Mouse (Mus musculus) gastrocnemius, adult 2 months (tissue): ENCODE data around the gene Aamp. TPM values are rescaled to one million over a fixed set of nuclear protein-coding genes. Genes with fewer than 3 reads are reported as not detected.

Experiments
- DNase-seq: peaks from one replicate; pipeline ENCODE4 v3.0.0; 2022
- H3K27ac ChIP-seq: fragments of 200-600 bp; 2 replicates; pipeline ENCODE4 v1.8.1; 2022; ENCODE audit warnings: mild to moderate bottlenecking
- H3K4me3 ChIP-seq: fragments of 200-600 bp; 2 replicates; pipeline ENCODE4 v1.8.1; 2022; ENCODE audit warnings: mild to moderate bottlenecking, moderate library complexity
- CTCF ChIP-seq: fragments of 200-600 bp; IDR thresholded peaks from 2 replicates; pipeline ENCODE4 v1.8.1; 2022; ENCODE audit warnings: antibody characterized with exemption, mild to moderate bottlenecking, moderate library complexity
- intact Hi-C: fragments of 180-260 bp; cut with DNase I; formaldehyde crosslinking; loops from one replicate; pipeline ENCODE4 v1.15.1; 2025
- total RNA-seq, 2 experiments: library from RNA; stranded (reverse); gene quantifications; 2 replicates each; pipeline ENCODE4 v1.2.3; 2021

Aamp gene
- total RNA-seq, 2 experiments from 2014 or later, result 69.4 to 76.1 TPM

DNA sequence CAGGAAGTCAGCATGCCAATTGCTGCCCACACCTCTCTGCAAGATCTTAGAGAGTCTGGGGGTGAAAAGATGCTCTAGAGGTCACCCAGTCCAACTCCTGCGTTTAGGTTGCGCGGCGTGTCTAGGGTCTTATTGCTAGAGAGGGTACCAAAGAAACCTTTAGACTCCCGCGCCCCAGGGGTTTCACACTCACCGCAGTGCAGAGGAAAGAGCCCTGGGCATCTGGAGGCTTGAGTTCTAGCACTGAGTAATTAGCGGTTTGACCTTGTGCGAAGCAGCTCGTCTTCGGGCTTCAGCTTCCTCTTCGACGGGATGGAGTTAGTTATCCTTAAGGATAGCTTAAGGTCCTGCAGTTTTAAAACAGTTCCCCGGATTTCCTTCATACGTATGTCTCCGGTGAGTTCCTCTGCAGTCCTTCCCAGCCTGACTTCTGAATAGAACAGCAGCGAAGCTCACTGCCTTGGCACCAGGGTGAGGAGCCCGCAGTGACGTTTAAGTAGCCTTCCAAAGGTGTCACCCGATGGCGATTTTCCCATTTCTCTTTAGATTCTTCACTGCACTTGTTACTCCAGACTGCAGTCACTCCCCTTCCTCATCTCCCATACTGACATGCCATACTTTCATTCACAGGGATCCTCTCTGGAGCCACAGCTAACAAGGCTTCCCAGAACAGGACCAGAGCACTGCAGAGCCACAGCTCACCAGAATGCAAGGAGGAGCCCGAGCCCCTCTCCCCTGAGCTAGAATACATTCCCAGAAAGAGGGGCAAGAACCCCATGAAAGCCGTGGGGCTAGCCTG, 873 bp upstream of the Aamp start:
- TF ChIP-seq CTCF, result no peak
- Histone ChIP-seq H3K27ac (peak overlapping the region; percentile 79), H3K4me3 (peak overlapping the region; percentile 79)
- intact Hi-C loops, result loop anchor here (2.0 to 10.0 kb wide), 3 partner anchors 49 to 299 kb away; partner anchors contain the start of genes Arpc2, Bcs1l and Zfp142
- DNase-seq, result no peak

DNA sequence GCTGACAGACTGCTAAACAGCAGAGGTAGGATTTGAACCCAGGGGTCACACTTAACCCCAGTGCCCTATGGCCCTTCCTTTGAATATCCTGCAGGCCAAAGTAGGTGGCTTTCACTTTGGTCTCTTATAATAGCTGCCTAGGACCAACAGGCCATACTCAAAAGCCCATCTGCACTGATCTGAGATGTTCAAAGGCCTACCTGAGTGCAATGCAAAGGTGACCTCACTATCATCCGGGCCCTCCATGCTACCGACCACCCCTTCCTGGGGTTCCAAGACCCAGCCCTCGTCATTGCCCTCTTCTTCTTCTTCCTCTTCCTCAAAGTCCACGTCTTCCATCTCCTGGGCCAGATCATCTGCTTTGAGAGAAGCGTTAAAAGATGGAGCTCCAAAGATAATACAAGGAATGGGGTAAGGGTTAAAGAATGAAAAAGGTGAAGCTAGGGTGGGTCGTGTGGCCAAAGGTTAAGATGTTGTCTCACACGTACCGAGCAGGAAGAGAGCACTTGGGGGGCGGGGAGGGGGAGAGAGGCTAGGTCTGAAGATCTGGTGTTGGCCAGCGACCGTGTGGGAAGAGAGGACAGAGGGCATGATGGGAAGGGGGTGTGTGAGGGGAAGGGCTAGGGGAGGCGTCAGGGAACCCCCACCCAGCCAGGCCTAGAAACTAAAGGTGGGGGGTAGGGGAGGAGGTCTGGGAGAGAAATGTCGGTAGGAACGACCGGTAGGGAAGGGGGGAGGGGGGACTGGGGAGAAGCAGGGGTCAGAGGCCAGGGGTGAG, 663 bp downstream of the Aamp start:
- TF ChIP-seq CTCF, result no peak
- Histone ChIP-seq H3K27ac (peak overlapping the region; percentile 96), H3K4me3 (peak overlapping the region; percentile 93)
- intact Hi-C loops, result loop anchor here (2.0 to 10.0 kb wide), 3 partner anchors 47 to 301 kb away; partner anchors contain the start of genes Arpc2, Bcs1l and Zfp142
- DNase-seq, result peak; percentile 69

DNA sequence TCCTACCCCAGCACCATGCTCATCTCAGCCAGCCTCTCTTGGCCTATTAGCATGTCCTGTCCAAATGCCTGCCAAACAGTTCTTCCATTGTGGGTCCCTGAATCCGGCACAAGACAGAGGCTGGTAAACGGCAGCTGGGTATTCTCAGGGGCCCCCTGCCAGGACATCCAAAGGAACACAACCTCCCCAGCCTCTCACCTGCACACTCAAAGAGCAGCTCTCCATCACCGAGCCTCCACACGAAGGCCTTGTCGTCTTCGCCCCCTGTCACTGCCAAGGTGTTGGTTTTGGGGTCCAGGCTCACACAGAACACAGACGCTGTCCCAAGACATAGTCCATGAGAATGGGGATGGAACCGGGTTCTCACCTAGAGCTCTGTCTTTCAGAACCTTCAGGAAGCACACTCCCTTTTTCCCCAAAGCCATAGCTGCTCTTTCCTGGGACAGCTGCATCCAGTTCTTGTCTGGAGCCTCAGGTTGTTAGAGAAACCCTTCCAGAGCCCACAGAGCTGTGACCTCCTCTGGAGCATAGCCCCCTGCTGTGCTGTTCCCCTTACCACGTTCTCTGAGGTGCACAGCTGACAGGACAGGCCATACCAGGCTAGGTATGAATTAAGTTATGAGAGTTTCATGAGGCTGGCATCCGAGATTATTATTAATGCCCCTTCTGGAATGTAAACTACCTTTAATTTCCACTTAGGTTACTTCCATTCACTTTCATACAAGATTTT, 1.5 kb downstream of the Aamp start:
- intact Hi-C loops, result loop anchor here (5.0 to 10.0 kb wide), 2 partner anchors 76 to 302 kb away; partner anchors contain the start of genes Bcs1l and Zfp142
- H3K4me3 ChIP-seq, result peak overlapping the region; percentile 32; the same call in 1 of the 2 replicates

DNA sequence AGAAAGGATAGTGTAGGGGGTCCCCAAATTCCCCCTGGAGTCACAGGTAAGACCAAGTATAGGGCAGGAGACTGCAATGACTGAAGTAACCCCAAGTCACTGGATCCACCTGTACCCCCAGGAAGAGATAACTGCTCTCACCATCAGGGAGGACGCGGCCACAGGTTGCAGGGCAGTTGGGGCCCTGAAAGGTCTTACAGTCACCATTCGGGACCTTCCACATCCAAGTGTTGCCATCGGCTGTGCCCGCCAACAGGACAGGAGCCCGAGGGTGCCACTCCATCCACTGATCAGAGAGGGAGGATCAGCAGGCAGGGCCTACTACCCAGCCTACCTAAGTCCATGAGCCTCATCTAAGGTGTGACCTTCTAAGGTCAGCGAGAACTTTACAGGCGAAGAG, 2.7 kb downstream of the Aamp start:
- no peak overlapping the region for H3K4me3 ChIP-seq
- DNase-seq, result no peak
- H3K27ac ChIP-seq, result no peak overlapping the region
- no peak for TF ChIP-seq CTCF
- intact Hi-C loops, result loop anchor here (5.0 to 10.0 kb wide), 2 partner anchors 75 to 303 kb away; partner anchors contain the start of genes Bcs1l and Zfp142

More for the DNA sequence above, 1.5 kb downstream of the Aamp start:
- no peak overlapping the region for H3K27ac ChIP-seq
- TF ChIP-seq CTCF, result no peak
- DNase-seq, result no peak

DNA sequence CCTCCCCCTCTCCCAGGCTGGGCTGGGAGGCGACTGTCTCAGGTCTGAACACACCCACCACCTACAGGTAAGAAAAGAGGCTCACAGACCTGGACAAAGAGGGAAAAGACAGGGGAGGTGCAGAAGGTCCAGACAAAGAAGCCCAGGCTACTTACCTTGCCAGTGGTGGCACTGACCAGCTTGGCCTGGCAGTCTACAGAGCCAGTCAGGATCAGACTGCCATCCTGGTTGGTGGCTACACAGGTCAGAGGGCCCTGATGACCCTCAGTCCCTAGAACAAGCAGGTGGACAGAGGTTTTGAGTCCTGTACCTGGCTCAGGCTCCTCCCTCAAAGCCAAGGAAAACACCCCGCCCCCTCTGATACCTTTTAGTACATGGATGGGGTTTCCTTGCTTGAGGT, 3.2 kb downstream of the Aamp start:
- H3K4me3 ChIP-seq, result no peak overlapping the region
- intact Hi-C loops, result loop anchor here (5.0 to 10.0 kb wide), 2 partner anchors 74 to 303 kb away; partner anchors contain the start of genes Bcs1l and Zfp142
- no peak for DNase-seq
- H3K27ac ChIP-seq, result no peak overlapping the region
- TF ChIP-seq CTCF, result no peak

DNA sequence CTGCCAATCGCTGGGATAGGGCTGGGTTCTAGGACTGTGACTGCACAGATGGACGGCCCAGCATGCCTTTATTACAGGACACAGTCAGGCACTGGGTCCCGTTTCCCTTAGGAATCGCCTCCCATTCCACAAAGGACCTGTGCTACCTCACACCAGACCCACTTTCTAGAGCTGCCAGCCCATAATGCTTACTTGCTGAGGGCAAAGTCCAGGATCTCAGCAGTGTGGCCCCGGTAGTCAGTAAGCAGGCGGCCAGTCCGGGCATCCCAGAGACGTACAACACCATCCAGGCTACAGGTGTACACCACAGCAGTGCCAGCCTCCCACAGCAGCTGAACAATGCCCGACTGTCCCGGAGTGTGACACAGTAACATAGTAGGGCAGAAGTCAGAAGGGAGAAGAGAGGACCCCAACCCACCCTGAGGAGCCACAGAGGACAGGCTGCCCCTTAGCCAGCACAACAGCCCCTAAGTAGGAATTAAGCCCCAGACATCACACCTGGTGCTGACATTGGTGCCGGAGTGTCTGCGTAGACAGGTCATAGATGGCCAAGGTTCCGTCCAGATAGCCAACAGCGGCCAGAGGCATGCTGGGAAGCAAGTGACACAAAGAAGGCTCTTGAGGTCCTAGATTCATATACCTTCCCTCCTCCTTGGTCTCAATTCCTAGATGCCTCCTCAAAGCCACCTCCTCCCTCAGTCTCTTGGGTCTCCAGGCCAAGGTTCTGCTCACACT, 3.8 kb downstream of the Aamp start:
- Histone ChIP-seq H3K4me3 (no peak overlapping the region), H3K27ac (no peak overlapping the region)
- intact Hi-C loops, result loop anchor here (5.0 to 10.0 kb wide), 2 partner anchors 73 to 304 kb away; partner anchors contain the start of genes Bcs1l and Zfp142
- no peak for DNase-seq
- TF ChIP-seq CTCF, result no peak

DNA sequence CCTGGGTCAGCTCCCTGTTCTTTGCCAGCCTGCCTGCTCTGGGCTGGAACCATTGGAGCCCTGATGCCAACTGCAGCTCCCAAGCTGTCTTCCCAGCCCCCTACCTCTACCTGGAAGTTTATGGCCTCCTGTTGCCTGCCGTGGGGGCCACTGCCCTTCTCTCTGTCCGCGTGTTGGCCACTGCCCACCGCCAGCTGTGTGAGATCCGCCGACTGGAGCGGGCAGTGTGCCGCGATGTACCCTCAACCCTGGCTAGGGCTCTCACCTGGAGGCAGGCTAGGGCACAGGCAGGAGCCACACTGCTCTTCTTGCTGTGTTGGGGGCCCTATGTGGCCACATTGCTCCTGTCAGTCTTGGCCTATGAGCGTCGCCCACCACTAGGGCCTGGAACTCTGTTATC, 5.5 kb downstream of the Aamp start:
- Histone ChIP-seq H3K27ac (no peak overlapping the region), H3K4me3 (no peak overlapping the region)
- no peak for DNase-seq
- intact Hi-C loops, result no loop called here
- no peak for TF ChIP-seq CTCF

DNA sequence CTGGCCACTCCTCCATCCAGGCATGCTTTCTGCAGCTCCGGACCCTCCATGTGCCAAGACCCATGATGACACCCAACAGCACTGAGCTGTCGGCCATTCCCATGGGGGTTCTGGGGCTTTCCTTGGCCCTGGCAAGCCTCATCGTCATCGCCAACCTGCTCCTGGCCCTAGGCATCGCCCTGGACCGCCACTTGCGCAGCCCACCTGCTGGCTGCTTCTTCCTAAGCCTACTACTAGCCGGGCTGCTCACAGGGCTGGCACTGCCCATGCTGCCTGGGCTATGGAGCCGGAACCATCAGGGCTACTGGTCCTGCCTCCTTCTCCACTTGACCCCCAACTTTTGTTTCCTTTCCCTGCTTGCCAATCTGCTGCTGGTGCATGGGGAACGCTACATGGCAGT, 6.0 kb downstream of the Aamp start, which contains the start of gene Gpbar1:
TSS of gene Gpbar1 (plus strand) at position 13 of the 400 bp plus-strand sequence.
- Histone ChIP-seq H3K27ac (no peak within 1 kb of the TSS), H3K4me3 (no peak within 1 kb of the TSS)
- TF ChIP-seq CTCF, result no peak
- intact Hi-C loops, result no loop called here
- DNase-seq, result no peak

DNA sequence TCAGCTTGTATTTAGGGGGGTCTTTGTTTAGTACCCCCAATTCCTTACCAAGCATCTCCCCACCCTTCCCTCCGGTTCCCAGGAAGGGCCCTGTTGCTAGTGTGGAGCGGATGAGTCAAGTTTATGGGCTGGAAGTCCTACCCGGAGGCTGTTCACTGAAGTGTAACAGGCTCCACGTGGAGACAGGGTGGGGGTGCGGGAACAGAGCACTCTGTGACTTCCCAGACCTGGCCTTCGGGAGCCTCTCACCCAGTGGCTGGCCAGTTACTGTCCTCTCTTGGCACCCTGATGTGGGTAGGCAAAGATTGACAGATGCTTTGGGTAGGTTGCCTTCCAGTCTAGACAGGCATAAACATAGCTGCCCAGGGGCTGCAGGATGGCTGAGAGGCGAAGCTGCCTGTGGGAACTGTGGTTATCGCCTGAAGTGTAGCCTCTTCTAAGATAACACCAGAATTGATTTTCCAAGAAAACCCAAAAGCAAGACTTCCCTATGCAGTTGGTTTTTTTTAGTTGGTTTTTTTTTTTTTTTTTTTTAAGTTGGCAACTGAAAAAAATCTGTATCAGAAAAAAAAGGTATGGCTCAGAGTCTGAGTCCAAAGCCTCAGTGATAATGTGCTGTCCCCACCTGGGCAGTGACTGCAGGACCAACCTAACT, 6.5 kb downstream of the Aamp start:
- no peak for DNase-seq
- TF ChIP-seq CTCF, result no peak
- H3K27ac ChIP-seq, result no peak overlapping the region
- intact Hi-C loops, result no loop called here
- H3K4me3 ChIP-seq, result no peak overlapping the region

DNA sequence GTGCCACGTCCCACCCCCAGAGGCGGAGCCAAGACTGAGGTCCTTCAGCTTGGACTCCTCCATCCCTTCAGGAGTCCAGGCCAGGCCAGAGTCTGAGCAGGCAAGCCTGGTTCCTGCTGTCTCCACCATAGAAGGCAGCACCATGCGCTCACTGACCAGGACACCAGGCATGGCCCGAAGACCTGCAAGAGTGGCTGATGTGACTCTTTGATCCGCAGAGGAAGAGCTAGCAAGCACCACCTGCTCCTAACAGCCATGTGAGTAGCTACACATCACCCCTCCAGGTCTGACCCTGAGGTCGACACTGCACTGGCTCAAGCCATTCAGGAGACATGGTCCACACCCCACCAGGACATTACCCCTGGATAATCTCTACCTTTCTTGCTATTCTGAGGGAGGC, 7.5 kb downstream of the Aamp start:
- DNase-seq, result no peak
- Histone ChIP-seq H3K4me3 (no peak overlapping the region), H3K27ac (no peak overlapping the region)
- intact Hi-C loops, result no loop called here
- TF ChIP-seq CTCF, result no peak

DNA sequence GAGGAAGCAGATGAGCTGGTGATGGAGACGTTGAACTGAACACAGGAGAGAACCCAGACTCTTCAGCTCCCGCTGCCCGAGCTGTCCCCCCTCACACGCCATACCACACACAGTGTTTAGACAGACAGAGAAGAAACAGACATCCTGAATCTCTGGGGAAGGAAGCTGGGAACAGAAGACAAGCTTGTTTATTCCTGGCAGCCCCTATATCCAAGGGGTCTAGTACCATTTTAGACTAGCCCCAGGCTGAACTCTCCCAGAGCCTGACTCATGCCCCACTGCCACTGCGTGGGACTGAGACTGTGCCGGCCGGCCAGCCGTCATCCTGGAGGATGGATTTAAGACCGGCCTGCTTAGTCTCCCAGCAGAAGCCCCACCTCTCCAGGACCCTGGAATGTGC, 9.5 kb downstream of the Aamp start:
- TF ChIP-seq CTCF, result no peak
- H3K27ac ChIP-seq, result no peak overlapping the region
- no peak for DNase-seq
- no peak overlapping the region for H3K4me3 ChIP-seq
- intact Hi-C loops, result no loop called here
